Mouse (Mus musculus): ENCODE results near the gene Mindy2.

- TF ChIP-seq CTCF (IDR thresholded peaks at IDR 0.05) (no peak), POLR2A (IDR thresholded peaks at IDR 0.05; ENCODE audit: insufficient read depth, low read depth, low read length) (no peak), EP300 (IDR thresholded peaks at IDR 0.05; ENCODE audit: insufficient read depth, low read depth, low read length) (no peak)
These were observed 58.7 kb downstream of the Mindy2 start for GRCm38 (mm10) chr9:70598271-70598670.
